Mouse (Mus musculus) left cerebral cortex, adult 2 months (tissue): ENCODE results near the gene Rps6ka1. TPM values are rescaled to one million over a fixed set of nuclear protein-coding genes. Genes with fewer than 3 reads are reported as not detected.

Experiments used
- DNase-seq, 2 experiments: peaks; one replicate each; pipeline ENCODE4 v3.0.0; 2021 to 2022; ENCODE audit warnings: low spot score in 2 of 2, mixed read lengths in 1 of 2; ENCODE audit errors: extremely low spot score in 1 of 2
- H3K27ac ChIP-seq: fragments of 200-600 bp; 2 replicates; pipeline ENCODE4 v1.8.1; 2022
- H3K4me3 ChIP-seq: fragments of 200-600 bp; 2 replicates; pipeline ENCODE4 v1.8.1; 2022
- CTCF ChIP-seq: fragments of 200-600 bp; IDR thresholded peaks from 2 replicates; pipeline ENCODE4 v1.8.1; 2022; ENCODE audit warnings: antibody characterized with exemption, mild to moderate bottlenecking, moderate library complexity
- intact Hi-C: fragments of 180-260 bp; cut with DNase I; formaldehyde crosslinking; loops from one replicate; pipeline ENCODE4 v1.15.1; 2025
- total RNA-seq, 2 experiments: library from RNA; stranded (reverse); gene quantifications; 2 replicates each; pipeline ENCODE4 v1.2.3; 2021

The Rps6ka1 gene
- total RNA-seq, 2 experiments from 2014 or later = 11.8 to 12.6 TPM

GRCm38 (mm10) chr4:133813992-133814803 is 73.4 kb downstream of the Rps6ka1 start:
- TF ChIP-seq CTCF = peak; percentile 67
- peak; percentile 74 to 83 for DNase-seq
- peak overlapping the region; percentile 59 for H3K4me3 ChIP-seq
- H3K27ac ChIP-seq = peak overlapping the region; percentile 99
- intact Hi-C loops = loop anchor here (1.0 kb wide), 2 partner anchors 57 to 142 kb away; partner anchors contain the start of gene Pigv

- H3K4me3 ChIP-seq = peak overlapping the region; percentile 59
- intact Hi-C loops = loop anchor here (1.0 kb wide), 2 partner anchors 56 to 141 kb away; partner anchors contain the start of gene Pigv
- peak overlapping the region; percentile 99 for H3K27ac ChIP-seq
- DNase-seq = peak; percentile 88 to 91
- no peak for TF ChIP-seq CTCF
These were observed 74.2 kb downstream of the Rps6ka1 start for GRCm38 (mm10) chr4:133813174-133813991.

- H3K27ac ChIP-seq = no peak overlapping the region
- intact Hi-C loops = no loop called here
- no peak for DNase-seq
These were observed 83.0 kb downstream of the Rps6ka1 start for GRCm38 (mm10) chr4:133804401-133805263.

GRCm38 (mm10) chr4:133800589-133800988 is 87.0 kb downstream of the Rps6ka1 start:
- Histone ChIP-seq H3K4me3 (no peak overlapping the region), H3K27ac (no peak overlapping the region)
- TF ChIP-seq CTCF = no peak
- DNase-seq = no peak
- intact Hi-C loops = no loop called here

More at GRCm38 (mm10) chr4:133804401-133805263, 83.0 kb downstream of the Rps6ka1 start:
- no peak for TF ChIP-seq CTCF
- H3K4me3 ChIP-seq = no peak overlapping the region

Other genes starting within 250 kb of the Rps6ka1 start
- gene Zdhhc18, start 237.6 kb downstream of the Rps6ka1 start, total RNA-seq = 10 to 100 TPM; 33.2 to 36.8 TPM
- 1 to 10 TPM; 7.9 to 8.1 TPM for gene Pigv, start 215.2 kb downstream of the Rps6ka1 start, total RNA-seq
- 10 to 100 TPM; 90.9 to 98.6 TPM for gene Arid1a, start 131.0 kb downstream of the Rps6ka1 start, total RNA-seq
- 10 to 100 TPM; 87.8 to 99.8 TPM for gene Hmgn2, start 80.9 kb upstream of the Rps6ka1 start, total RNA-seq
- gene Dhdds, start 113.1 kb upstream of the Rps6ka1 start, total RNA-seq = 10 to 100 TPM; 61.4 to 62.2 TPM
- gene Lin28a, start 131.0 kb upstream of the Rps6ka1 start, total RNA-seq = not detected
- gene Zfp683, start 166.0 kb upstream of the Rps6ka1 start, total RNA-seq = not detected
- 1 to 10 TPM; 2.3 to 2.4 TPM for gene Crybg2, start 173.0 kb upstream of the Rps6ka1 start, total RNA-seq
- gene Cd52, start 207.3 kb upstream of the Rps6ka1 start, total RNA-seq = 1 to 10 TPM; 2.6 to 3.3 TPM
- 10 to 100 TPM; 39.7 to 47.1 TPM for gene Ubxn11, start 214.8 kb upstream of the Rps6ka1 start, total RNA-seq
- gene Sh3bgrl3, start 241.0 kb upstream of the Rps6ka1 start, total RNA-seq = 100 to 1,000 TPM; 185 to 191 TPM